Mouse (Mus musculus) forebrain, embryonic 14.5 days (tissue): ENCODE measurements at regions not wholly inside any gene's neighbourhood (a gene's known extent, or its start where the extent isn't known, plus 50 kb on each side); places are given as distances from the start of the nearest gene placed in this dataset.

Experiments used
- ATAC-seq: fragments of 200-750 bp; cut with Nextera tagmentation; 2 replicates; pipeline ENCODE4 v1.8.0; 2017; ENCODE audit warnings: mild to moderate bottlenecking, moderate library complexity
- DNase-seq: peaks from one replicate; pipeline ENCODE4 v3.0.0-alpha.2; 2015; ENCODE audit warnings: low spot score
- H3K27ac ChIP-seq: fragments of 300-500 bp; sonication (generic); 2 replicates; pipeline ENCODE4 v1.5.1; 2014; ENCODE audit warnings: low read depth, mild to moderate bottlenecking, control low read depth, low read length, moderate library complexity
- H3K27me3 ChIP-seq: fragments of 300-500 bp; sonication (generic); replicated peaks from 2 replicates; pipeline ENCODE4 v1.6.1; 2014; ENCODE audit warnings: low read length, control low read depth, mixed read lengths; ENCODE audit not compliant: control insufficient read depth, insufficient read depth
- H3K36me3 ChIP-seq: fragments of 300-500 bp; sonication (generic); 2 replicates; pipeline ENCODE4 v1.6.1; 2014; ENCODE audit warnings: low read length, control low read depth; ENCODE audit not compliant: control insufficient read depth, insufficient read depth
- H3K4me1 ChIP-seq: fragments of 300-500 bp; sonication (generic); 2 replicates; pipeline ENCODE4 v1.6.1; 2014; ENCODE audit warnings: antibody characterized with exemption, low read length, control low read depth; ENCODE audit not compliant: control insufficient read depth, insufficient read depth
- H3K4me2 ChIP-seq: fragments of 300-500 bp; sonication (generic); 2 replicates; pipeline ENCODE4 v1.6.1; 2014; ENCODE audit warnings: mild to moderate bottlenecking, control low read depth, low read length
- H3K4me3 ChIP-seq: fragments of 300-500 bp; sonication (generic); 2 replicates; pipeline ENCODE4 v1.5.1; 2014; ENCODE audit warnings: low read depth, low read length, control low read depth
- H3K9ac ChIP-seq: fragments of 300-500 bp; sonication (generic); 2 replicates; pipeline ENCODE4 v1.6.1; 2014; ENCODE audit warnings: mild to moderate bottlenecking, low read length, control low read depth, moderate library complexity
- H3K9me3 ChIP-seq: fragments of 300-500 bp; sonication (generic); replicated peaks from 2 replicates; pipeline ENCODE4 v1.6.1; 2016; ENCODE audit warnings: low read length, control low read depth, mixed read lengths; ENCODE audit not compliant: control insufficient read depth
- WGBS: fragments of 180-500 bp; shearing (Covaris S2); extraction: QIAGEN DNeasy Blood & Tissue Kit; methylation state at CpG from one replicate; pipeline ENCODE4 v1.1.7; 2014; 5-methylcytosine and 5-hydroxymethylcytosine counted together

- no peak overlapping the region for H3K4me2 ChIP-seq
- H3K27ac ChIP-seq: no peak overlapping the region
- 82% methylated on average over 3 of the region's 3 CpGs for WGBS
- no peak overlapping the region for H3K4me3 ChIP-seq
- H3K36me3 ChIP-seq: no peaks in the 10 kb centered on the region
- ATAC-seq (no peak), DNase-seq (no peak)
- no peaks in the 10 kb centered on the region for H3K27me3 ChIP-seq
- no peaks in the 10 kb centered on the region for H3K4me1 ChIP-seq
- H3K9ac ChIP-seq: no peak overlapping the region
- no peaks in the 10 kb centered on the region for H3K9me3 ChIP-seq
Measured at GRCm38 (mm10) chr11:111239784-111240183, 173.8 kb downstream of the Kcnj2 start.

DNA sequence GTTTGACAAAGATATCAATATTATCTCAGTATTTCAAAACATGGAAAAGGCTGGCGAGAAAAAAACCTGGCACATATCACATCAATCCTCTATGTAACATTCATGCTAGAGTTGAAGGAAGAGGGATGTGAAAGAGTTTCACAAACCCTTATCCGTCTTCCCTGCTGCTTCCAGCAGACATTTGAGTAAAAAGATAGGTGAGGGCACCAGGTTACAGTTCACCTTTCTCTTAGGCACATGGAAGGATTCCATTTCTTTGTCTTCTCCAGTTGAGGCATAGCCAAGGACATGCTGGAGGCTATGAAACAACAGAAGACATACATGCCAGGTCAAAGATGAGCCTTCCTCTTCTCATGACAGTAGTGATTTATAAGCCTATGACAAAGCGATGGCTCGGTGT lies 186.3 kb downstream of the Kcnj2 start:
- Histone ChIP-seq H3K36me3 (no peaks in the 10 kb centered on the region), H3K9ac (no peak overlapping the region), H3K4me3 (no peak overlapping the region), H3K4me1 (no peaks in the 10 kb centered on the region), H3K27me3 (no peaks in the 10 kb centered on the region), H3K4me2 (no peak overlapping the region), H3K9me3 (no peaks in the 10 kb centered on the region), H3K27ac (no peak overlapping the region)
- 90% methylated on average over 4 of the region's 4 CpGs for WGBS
- DNase-seq (no peak), ATAC-seq (no peak)

DNA sequence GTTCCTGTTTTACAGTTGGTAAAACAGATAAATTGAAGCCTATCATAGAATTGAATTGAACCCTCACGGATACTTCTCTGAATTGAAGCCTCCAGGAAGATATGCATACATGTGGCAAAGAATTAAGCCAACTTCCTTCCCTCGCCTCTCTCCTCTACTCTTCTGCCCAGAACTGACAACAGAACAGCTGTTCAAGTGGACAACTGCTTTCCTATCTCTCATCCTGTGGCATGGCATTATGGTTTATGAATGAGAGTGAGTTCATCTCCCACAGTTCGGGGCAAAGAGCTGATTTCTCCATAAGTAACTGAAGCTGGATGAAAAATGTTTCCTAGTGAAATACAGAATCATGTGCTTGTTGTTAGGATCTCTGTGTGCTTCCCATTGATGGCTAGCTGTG lies 190.6 kb downstream of the Kcnj2 start:
- DNase-seq (no peak), ATAC-seq (no peak)
- H3K36me3 ChIP-seq: no peaks in the 10 kb centered on the region
- H3K9me3 ChIP-seq: no peaks in the 10 kb centered on the region
- no peaks in the 10 kb centered on the region for H3K27me3 ChIP-seq
- WGBS: 91% methylated on average over 3 of the region's 3 CpGs
- H3K4me3 ChIP-seq: no peak overlapping the region
- no peak overlapping the region for H3K9ac ChIP-seq
- 0 out of 2 replicates have a peak, but pooled peaks cover 8% of the 10 kb centered on the region for H3K4me1 ChIP-seq
- no peak overlapping the region for H3K27ac ChIP-seq
- no peak overlapping the region for H3K4me2 ChIP-seq

DNA sequence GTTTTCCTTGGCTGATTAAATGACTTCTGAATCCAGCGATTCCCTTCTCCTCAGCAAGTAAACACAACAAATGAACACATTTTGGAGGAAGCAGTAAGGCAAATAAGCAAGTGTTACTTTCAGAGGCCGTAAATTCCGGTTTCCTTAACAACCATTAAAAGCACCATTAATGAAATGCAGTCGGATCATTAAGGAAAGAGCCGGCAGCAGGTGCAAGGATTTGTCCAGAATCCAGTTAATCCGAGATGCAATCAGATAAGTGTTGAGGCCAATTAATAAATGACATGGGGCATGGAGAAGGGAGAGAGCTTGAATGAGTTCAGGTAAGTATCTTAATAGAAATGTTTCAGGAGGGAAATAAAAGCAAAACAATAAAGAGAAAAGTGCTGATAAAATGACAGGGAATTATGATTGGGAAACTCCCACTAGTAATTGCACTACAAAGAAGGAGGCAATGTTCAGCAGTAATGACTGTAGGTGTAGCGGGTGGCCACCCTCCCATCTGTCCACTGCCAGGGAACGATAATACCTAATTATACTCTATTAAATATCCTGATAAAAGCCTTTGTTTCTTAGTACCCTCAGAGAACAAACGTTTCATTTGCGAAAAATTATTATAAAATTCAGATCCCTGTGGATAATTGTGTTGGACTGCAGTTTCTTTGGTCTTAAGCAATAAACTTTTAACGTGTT lies 194.9 kb downstream of the Kcnj2 start:
- 0 out of 2 replicates have a peak, but pooled peaks have one; percentile 44 for ATAC-seq
- H3K9ac ChIP-seq: no peak overlapping the region
- H3K4me3 ChIP-seq: no peak overlapping the region
- H3K27me3 ChIP-seq: no peaks in the 10 kb centered on the region
- H3K27ac ChIP-seq: no peak overlapping the region
- H3K4me1 ChIP-seq: 0 out of 2 replicates have a peak, but pooled peaks cover 8% of the 10 kb centered on the region
- 18% methylated on average over 11 of the region's 11 CpGs for WGBS
- DNase-seq: peak; percentile 61
- no peak overlapping the region for H3K4me2 ChIP-seq
- no peaks in the 10 kb centered on the region for H3K9me3 ChIP-seq
- no peaks in the 10 kb centered on the region for H3K36me3 ChIP-seq

- no peak overlapping the region for H3K4me2 ChIP-seq
- ATAC-seq: peak; percentile 54; the same call in 1 of the 2 replicates
Measured at GRCm38 (mm10) chr11:111273651-111274050, 207.7 kb downstream of the Kcnj2 start.

GRCm38 (mm10) chr11:111280769-111281168 lies 214.8 kb downstream of the Kcnj2 start:
- DNase-seq (no peak), ATAC-seq (no peak)
- H3K27ac ChIP-seq: no peak overlapping the region
- no peak overlapping the region for H3K4me3 ChIP-seq
- no peak overlapping the region for H3K9ac ChIP-seq
- no peaks in the 10 kb centered on the region for H3K27me3 ChIP-seq
- H3K36me3 ChIP-seq: no peaks in the 10 kb centered on the region
- no peak overlapping the region for H3K4me2 ChIP-seq
- 43% methylated on average over 2 of the region's 2 CpGs for WGBS
- no peaks in the 10 kb centered on the region for H3K9me3 ChIP-seq
- H3K4me1 ChIP-seq: no peaks in the 10 kb centered on the region

More at GRCm38 (mm10) chr11:111273651-111274050, 207.7 kb downstream of the Kcnj2 start:
- Histone ChIP-seq H3K9ac (no peak overlapping the region), H3K4me1 (no peaks in the 10 kb centered on the region), H3K27ac (no peak overlapping the region), H3K27me3 (no peaks in the 10 kb centered on the region), H3K4me3 (no peak overlapping the region), H3K9me3 (no peaks in the 10 kb centered on the region), H3K36me3 (no peaks in the 10 kb centered on the region)
- DNase-seq: peak; percentile 80

GRCm38 (mm10) chr11:111281237-111282160 lies 215.5 kb downstream of the Kcnj2 start:
- ATAC-seq (no peak), DNase-seq (no peak)
- no peaks in the 10 kb centered on the region for H3K27me3 ChIP-seq
- WGBS: 34% methylated on average over 7 of the region's 7 CpGs
- no peak overlapping the region for H3K4me3 ChIP-seq
- no peaks in the 10 kb centered on the region for H3K36me3 ChIP-seq
- H3K4me1 ChIP-seq: no peaks in the 10 kb centered on the region
- H3K9ac ChIP-seq: no peak overlapping the region
- H3K4me2 ChIP-seq: no peak overlapping the region
- no peaks in the 10 kb centered on the region for H3K9me3 ChIP-seq
- no peak overlapping the region for H3K27ac ChIP-seq

DNA sequence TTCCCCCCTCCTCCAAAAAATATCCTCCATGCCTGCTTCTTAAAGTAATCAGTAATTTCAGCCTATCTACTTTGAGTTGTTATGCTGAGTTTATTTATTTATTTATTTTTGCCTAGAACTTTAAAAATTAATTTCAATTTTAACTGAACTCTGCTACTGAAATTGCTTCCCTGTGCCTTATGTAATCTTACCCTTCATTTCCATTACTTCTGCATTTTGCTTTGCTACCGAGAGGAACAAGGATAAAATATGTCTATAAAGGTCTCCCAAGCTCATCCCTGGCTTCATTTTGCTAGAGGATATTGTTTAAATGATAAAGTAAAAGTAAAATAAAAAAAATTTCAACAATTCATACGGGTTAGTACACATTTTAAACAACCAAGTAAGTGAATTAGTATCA lies 216.3 kb downstream of the Kcnj2 start:
- no peak overlapping the region for H3K9ac ChIP-seq
- no peak overlapping the region for H3K27ac ChIP-seq
- H3K9me3 ChIP-seq: no peaks in the 10 kb centered on the region
- H3K4me3 ChIP-seq: no peak overlapping the region
- H3K4me1 ChIP-seq: no peaks in the 10 kb centered on the region
- no peak for DNase-seq
- no peaks in the 10 kb centered on the region for H3K36me3 ChIP-seq
- H3K27me3 ChIP-seq: no peaks in the 10 kb centered on the region
- ATAC-seq: no peak
- 76% methylated on average over 2 of the region's 2 CpGs for WGBS
- H3K4me2 ChIP-seq: no peak overlapping the region

GRCm38 (mm10) chr11:111290537-111290936 lies 224.6 kb downstream of the Kcnj2 start:
- DNase-seq: no peak

More at GRCm38 (mm10) chr11:111290537-111290936, 224.6 kb downstream of the Kcnj2 start:
- Histone ChIP-seq H3K9me3 (0 out of 2 replicates have a peak, but pooled peaks cover 3% of the 10 kb centered on the region), H3K9ac (no peak overlapping the region), H3K27ac (no peak overlapping the region), H3K4me1 (no peaks in the 10 kb centered on the region), H3K36me3 (no peaks in the 10 kb centered on the region), H3K4me2 (no peak overlapping the region), H3K4me3 (no peak overlapping the region), H3K27me3 (no peaks in the 10 kb centered on the region)
- ATAC-seq: no peak
